Mouse (Mus musculus) cerebellum, adult 2 months (tissue): ENCODE measurements at regions not wholly inside any gene's neighbourhood (a gene's known extent, or its start where the extent isn't known, plus 50 kb on each side); places are given as distances from the start of the nearest gene placed in this dataset.

Experiments used
- DNase-seq, 2 experiments: peaks; one replicate each; pipeline ENCODE4 v3.0.0; 2021
- H3K27ac ChIP-seq: fragments of 200-500 bp; 2 replicates; pipeline ENCODE4 v1.5.1; 2012; ENCODE audit warnings: low read length, control low read depth, inconsistent platforms; ENCODE audit not compliant: insufficient read depth
- H3K27me3 ChIP-seq: fragments of 200-500 bp; 2 replicates; pipeline ENCODE4 v1.6.1; 2012; ENCODE audit warnings: inconsistent platforms, mild to moderate bottlenecking, low read length, moderate library complexity; ENCODE audit not compliant: control insufficient read depth, insufficient read depth
- H3K4me1 ChIP-seq: fragments of 200-500 bp; 2 replicates; pipeline ENCODE4 v1.6.1; 2011; ENCODE audit warnings: low read length; ENCODE audit not compliant: control insufficient read depth, insufficient read depth
- H3K4me3 ChIP-seq: fragments of 200-500 bp; replicated peaks from 2 replicates; pipeline ENCODE3; 2011; ENCODE audit warnings: mild to moderate bottlenecking, low read depth, low read length, control low read depth; ENCODE audit not compliant: insufficient read depth
- CTCF ChIP-seq: fragments of 200-500 bp; IDR thresholded peaks from 2 replicates; pipeline ENCODE4 v1.5.1; 2011; ENCODE audit warnings: low read depth, mild to moderate bottlenecking, control low read depth, low read length, moderate library complexity, borderline replicate concordance; ENCODE audit not compliant: insufficient read depth
- POLR2A ChIP-seq: fragments of 200-500 bp; IDR thresholded peaks from 2 replicates; pipeline ENCODE4 v1.6.1; 2011; ENCODE audit warnings: low read length, control low read depth, borderline replicate concordance; ENCODE audit not compliant: insufficient read depth
- WGBS: fragments of 180-500 bp; shearing (Covaris S2); methylation state at CpG from one replicate; pipeline ENCODE4 v1.1.7; 2018; 5-methylcytosine and 5-hydroxymethylcytosine counted together

DNA sequence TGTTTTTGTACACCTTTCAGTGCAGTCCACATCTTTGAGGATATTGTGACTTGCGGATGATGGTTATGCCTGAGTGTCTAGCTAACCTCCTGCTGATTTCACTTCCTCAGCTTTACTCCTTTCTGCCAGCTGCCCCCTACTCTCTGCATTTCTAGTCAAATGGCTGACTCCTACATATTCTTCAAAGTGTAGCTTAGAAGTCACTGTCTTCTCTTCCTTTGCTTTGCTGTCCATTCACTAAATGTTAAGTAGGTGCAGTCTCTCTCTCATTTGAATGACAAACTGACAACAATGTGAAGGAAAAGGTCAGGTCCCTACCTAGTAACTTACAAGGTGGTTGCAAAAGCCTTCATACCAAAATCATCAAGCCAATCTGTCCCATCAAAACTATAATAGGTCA lies 73.5 kb upstream of the Nwd2 start:
- TF ChIP-seq POLR2A, result no peak
- no peak for TF ChIP-seq CTCF
- Histone ChIP-seq H3K27ac (no peak overlapping the region), H3K4me3 (no peak overlapping the region), H3K4me1 (no peaks in the 10 kb centered on the region), H3K27me3 (no peaks in the 10 kb centered on the region)
- 75% methylated on average over 1 of the region's 1 CpGs for WGBS
- no peak for DNase-seq

DNA sequence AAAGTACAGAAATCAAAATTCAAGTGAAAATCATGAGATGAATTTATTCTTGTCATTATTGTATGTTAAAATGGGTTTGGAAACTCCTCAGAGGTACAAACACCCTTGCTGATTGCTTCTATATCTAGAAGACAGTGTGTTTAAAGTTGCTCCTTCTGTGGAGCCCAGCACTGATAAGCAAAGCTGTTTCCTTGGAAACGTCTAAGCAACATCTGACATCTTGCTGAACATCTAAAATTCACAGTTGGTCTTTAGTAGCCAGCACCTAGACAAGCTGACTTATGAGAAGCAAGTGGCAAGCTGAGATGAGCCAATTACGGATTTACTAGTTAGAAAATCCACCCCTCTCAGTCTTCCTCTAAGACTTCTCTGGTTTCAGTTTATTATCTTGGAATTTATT lies 69.5 kb upstream of the Nwd2 start:
- Histone ChIP-seq H3K4me3 (no peak overlapping the region), H3K4me1 (no peaks in the 10 kb centered on the region), H3K27me3 (no peaks in the 10 kb centered on the region), H3K27ac (no peak overlapping the region)
- 38% methylated on average over 2 of the region's 2 CpGs for WGBS
- no peak for TF ChIP-seq POLR2A
- no peak for TF ChIP-seq CTCF
- no peak for DNase-seq

DNA sequence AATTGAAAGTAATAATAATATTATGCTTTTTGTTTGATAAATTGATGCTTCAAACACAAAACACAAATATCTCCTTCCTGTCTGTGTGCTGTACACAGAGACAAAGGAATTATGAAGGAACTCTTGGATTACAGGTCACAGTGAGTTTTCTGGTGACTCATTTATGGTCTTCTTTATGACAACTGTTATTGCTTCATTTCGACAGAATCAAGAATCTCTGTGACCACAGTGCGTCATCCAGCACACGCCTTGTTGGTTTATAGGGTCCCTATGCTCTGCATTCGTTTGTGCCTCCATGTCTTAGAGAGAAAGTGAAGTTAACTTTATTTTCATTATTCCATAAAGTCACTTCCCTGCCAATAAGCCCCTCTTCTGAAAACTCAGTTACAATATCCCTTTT lies 61.9 kb upstream of the Nwd2 start:
- TF ChIP-seq POLR2A (no peak), CTCF (no peak)
- Histone ChIP-seq H3K4me1 (no peaks in the 10 kb centered on the region), H3K27me3 (no peaks in the 10 kb centered on the region), H3K27ac (no peak overlapping the region), H3K4me3 (no peak overlapping the region)
- DNase-seq, result no peak
- WGBS, result 90% methylated on average over 4 of the region's 4 CpGs

DNA sequence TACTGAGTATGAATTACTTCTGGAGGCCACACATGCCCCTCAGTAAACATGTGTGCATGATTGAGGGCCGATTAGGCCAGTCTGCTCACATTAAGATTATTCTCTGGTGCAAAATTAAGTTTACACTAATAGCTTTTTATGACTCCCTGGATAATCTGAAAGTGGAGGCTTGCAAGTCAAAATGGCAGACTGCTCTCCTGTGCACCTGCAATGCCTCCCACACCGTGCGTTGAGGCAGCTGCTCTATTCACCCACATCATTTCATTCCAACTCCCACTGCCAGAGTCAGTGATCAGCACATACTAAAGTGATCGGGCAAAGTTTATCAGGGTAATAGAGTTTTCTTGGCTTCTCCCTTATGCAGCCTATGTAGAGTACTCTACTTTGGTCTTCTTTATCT lies 61.0 kb upstream of the Nwd2 start:
- no peak for DNase-seq
- TF ChIP-seq POLR2A (no peak), CTCF (no peak)
- no peak overlapping the region for H3K27ac ChIP-seq
- H3K4me3 ChIP-seq, result no peak overlapping the region
- H3K4me1 ChIP-seq, result no peaks in the 10 kb centered on the region
- no peaks in the 10 kb centered on the region for H3K27me3 ChIP-seq
- 92% methylated on average over 4 of the region's 4 CpGs for WGBS
